Mouse (Mus musculus): Measurements from ENCODE around the gene Taok2. TPM values are rescaled to one million over a fixed set of nuclear protein-coding genes. Genes with fewer than 3 reads are reported as not detected.
A peak's percentile ranks its signal among the peaks of the same experiment; 100 is the strongest.

Taok2 gene
- total RNA-seq, 2 experiments from 2014 or later: 22.3 to 23.5 TPM

GRCm38 (mm10) chr7:126816494-126816893 is 68.0 kb downstream of the Taok2 start:
- no peak overlapping the region for H3K4me3 ChIP-seq
- intact Hi-C loops (cut with DNase I): no loop called here
- TF ChIP-seq CTCF (IDR thresholded peaks at IDR 0.05): no peak
- peak overlapping the region; percentile 31; the same call in 1 of the 2 replicates for H3K27ac ChIP-seq
- peak; percentile 48 for DNase-seq

DNA sequence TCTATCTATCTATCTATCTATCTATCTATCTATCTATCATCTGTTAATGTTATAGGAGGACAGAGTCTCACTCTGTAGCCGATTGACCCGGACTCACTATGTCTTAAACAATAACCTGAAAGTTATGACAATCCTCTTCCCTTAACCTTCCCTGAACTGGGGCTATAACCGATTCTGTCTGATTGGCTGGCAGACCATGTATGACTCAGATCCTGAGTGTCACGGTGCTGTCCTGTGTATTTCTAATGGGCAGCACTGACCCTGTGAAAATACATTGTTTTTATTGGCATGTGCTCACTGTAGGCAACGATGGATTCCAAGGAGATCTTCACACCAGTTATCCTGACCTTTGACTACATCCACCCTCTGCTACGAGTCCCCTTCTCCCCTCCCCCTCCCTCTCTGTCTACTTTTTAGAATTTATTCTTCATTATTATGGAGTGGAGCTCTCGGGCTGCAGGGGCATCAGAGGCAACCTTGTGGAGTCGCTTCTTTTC is 68.7 kb downstream of the Taok2 start:
- no peak for DNase-seq
- intact Hi-C loops (cut with DNase I): no loop called here
- no peak for TF ChIP-seq CTCF (IDR thresholded peaks at IDR 0.05)
- 0 out of 2 replicates have a peak overlapping the region, but pooled peaks have one; percentile 24 for H3K27ac ChIP-seq
- no peak overlapping the region for H3K4me3 ChIP-seq

Other genes with a start within 250 kb of the Taok2 start
- 10 to 100 TPM; 30.0 to 34.1 TPM for gene Sgf29, start 235.4 kb downstream of the Taok2 start, total RNA-seq (2021)
- gene Sult1a1, start 208.3 kb downstream of the Taok2 start, total RNA-seq (2021): 10 to 100 TPM; 16.6 to 16.8 TPM
- gene Bola2, start 189.3 kb downstream of the Taok2 start, total RNA-seq (2021): 10 to 100 TPM; 35.1 to 36.9 TPM
- gene Slx1b, start 188.9 kb downstream of the Taok2 start, total RNA-seq (2021): 1 to 10 TPM; 2.7 to 3.3 TPM
- gene Coro1a, start 176.9 kb downstream of the Taok2 start, total RNA-seq (2021): 1 to 10 TPM; 2.3 to 2.4 TPM
- 10 to 100 TPM; 22.3 to 22.4 TPM for gene Mapk3, start 125.1 kb downstream of the Taok2 start, total RNA-seq (2021)
- 1 to 10 TPM in 1 of 2 experiments, under 1 TPM in 1; 0.67 to 1.3 TPM for gene Gdpd3, start 118.4 kb downstream of the Taok2 start, total RNA-seq (2021)
- 10 to 100 TPM; 74.6 to 93.1 TPM for gene Ypel3, start 107.7 kb downstream of the Taok2 start, total RNA-seq (2021)
- under 1 TPM; 0.42 to 0.48 TPM for gene Tbx6, start 103.2 kb downstream of the Taok2 start, total RNA-seq (2021)
- gene Ppp4c, start 92.2 kb downstream of the Taok2 start, total RNA-seq (2021): 10 to 100 TPM; 22.8 to 25.7 TPM
- 10 to 100 TPM; 61.1 to 64.6 TPM for gene Fam57b, start 87.0 kb downstream of the Taok2 start, total RNA-seq (2021)
- not detected for gene 4930451I11Rik, start 53.1 kb downstream of the Taok2 start, total RNA-seq (2021)
- gene Doc2a, start 37.3 kb downstream of the Taok2 start, total RNA-seq (2021): not detected
- gene Hirip3, start 22.7 kb downstream of the Taok2 start, total RNA-seq (2021): 1 to 10 TPM; 5.3 to 6.3 TPM
- gene Ino80e, start 22.3 kb downstream of the Taok2 start, total RNA-seq (2021): 10 to 100 TPM in 1 of 2 experiments, 1 to 10 TPM in 1; 8.7 to 12.9 TPM
- gene Tmem219, start 38.2 kb upstream of the Taok2 start, total RNA-seq (2021): 10 to 100 TPM; 10.9 to 11.3 TPM
- 1 to 10 TPM; 2.5 to 2.9 TPM for gene Kctd13, start 44.2 kb upstream of the Taok2 start, total RNA-seq (2021)
- gene Asphd1, start 64.9 kb upstream of the Taok2 start, total RNA-seq (2021): not detected
- gene Sez6l2, start 65.9 kb upstream of the Taok2 start, total RNA-seq (2021): 1 to 10 TPM; 1.1 to 1.4 TPM
- gene Cdipt, start 91.2 kb upstream of the Taok2 start, total RNA-seq (2021): 10 to 100 TPM; 29.3 to 41.0 TPM
- gene Cdiptos, start 91.4 kb upstream of the Taok2 start, total RNA-seq (2021): under 1 TPM in 1 of 2 experiments, not detected in 1; 0.47 TPM
- 10 to 100 TPM; 26.5 to 30.2 TPM for gene Mvp, start 129.9 kb upstream of the Taok2 start, total RNA-seq (2021)
- gene Pagr1b, start 131.8 kb upstream of the Taok2 start, total RNA-seq (2021): not detected
- 1 to 10 TPM in 1 of 2 experiments, not detected in 1; 2.4 TPM for gene Pagr1a, start 132.6 kb upstream of the Taok2 start, total RNA-seq (2021)
- 10 to 100 TPM; 19.4 to 21.7 TPM for gene Gm42742, start 136.4 kb upstream of the Taok2 start, total RNA-seq (2021)
- under 1 TPM; 0.14 to 0.61 TPM for gene Prrt2, start 136.5 kb upstream of the Taok2 start, total RNA-seq (2021)
- 10 to 100 TPM; 74.5 to 79.0 TPM for gene Maz, start 142.3 kb upstream of the Taok2 start, total RNA-seq (2021)
- gene Kif22, start 157.8 kb upstream of the Taok2 start, total RNA-seq (2021): under 1 TPM; 0.66 to 0.84 TPM
- gene Zg16, start 202.6 kb upstream of the Taok2 start, total RNA-seq (2021): not detected
- gene AI467606, start 206.7 kb upstream of the Taok2 start, total RNA-seq (2021): under 1 TPM; 0.51 to 0.92 TPM
- under 1 TPM; 0.31 to 0.53 TPM for gene Qprt, start 237.5 kb upstream of the Taok2 start, total RNA-seq (2021)

Data from gastrocnemius, adult 2 months (tissue).